Mouse (Mus musculus) midbrain, embryonic 15.5 days (tissue): ENCODE measurements around the gene Atxn2. TPM values are rescaled to one million over a fixed set of nuclear protein-coding genes. Genes with fewer than 3 reads are reported as not detected.

ENCODE experiments used
- microRNA-seq: library from miRNA; unstranded; fragments of <30 nt; microRNA quantifications from one replicate; pipeline ENCODE4, GENCODE M21; 2016
- polyA plus RNA-seq: library from polyadenylated mRNA; unstranded; fragments of >200 nt; fragmentation: Nextera tagmentation; extraction: Ambion mirVana; gene quantifications from 2 replicates; pipeline ENCODE4 v1.2.1, GENCODE M21; 2015

Gene Atxn2
- polyA plus RNA-seq, 1 experiment from 2014 or later = 111 TPM

Small RNA genes within 50 kb of the gene (microRNA-seq; reads per million reads assigned to microRNA genes)
- gene Mir7031 = not detected

Other genes starting within 250 kb of the Atxn2 start
- 0.09 TPM in 1 of 2 replicates, not detected in the other for gene Adam1b, start 207.9 kb upstream of the Atxn2 start, polyA plus RNA-seq
- 5.8 and 7.3 TPM in 2 replicates for gene Adam1a, start 165.9 kb upstream of the Atxn2 start, polyA plus RNA-seq
- gene Gm42878, start 165.9 kb upstream of the Atxn2 start, polyA plus RNA-seq = 0.47 TPM in 1 of 2 replicates, not detected in the other
- gene Mapkapk5, start 165.4 kb upstream of the Atxn2 start, polyA plus RNA-seq = 67.5 and 67.7 TPM in 2 replicates
- gene Aldh2, start 117.5 kb upstream of the Atxn2 start, polyA plus RNA-seq = 121 and 123 TPM in 2 replicates
- 1.7 and 1.8 TPM in 2 replicates for gene Acad12, start 92.4 kb upstream of the Atxn2 start, polyA plus RNA-seq
- gene Acad10, start 50.8 kb upstream of the Atxn2 start, polyA plus RNA-seq = 1.6 and 1.8 TPM in 2 replicates
- 48.2 and 50.9 TPM in 2 replicates for gene Brap, start 50.8 kb upstream of the Atxn2 start, polyA plus RNA-seq
- gene Sh2b3, start 126.3 kb downstream of the Atxn2 start, polyA plus RNA-seq = 7.7 and 8.2 TPM in 2 replicates
- gene Pheta1, start 137.6 kb downstream of the Atxn2 start, polyA plus RNA-seq = 55.4 and 55.5 TPM in 2 replicates